Mouse (Mus musculus) C2C12 (cell line): ENCODE measurements around the gene Tbxas1.

Source experiments
- CTCF ChIP-seq: IDR thresholded peaks from one replicate; pipeline ENCODE4 v1.5.1; 2011; ENCODE audit not compliant: control insufficient read depth, insufficient read depth, insufficient read length
- MAX ChIP-seq: IDR thresholded peaks from one replicate; pipeline ENCODE4 v1.6.1; 2011; ENCODE audit warnings: mild to moderate bottlenecking, control low read depth
- MYOG ChIP-seq: IDR thresholded peaks from one replicate; pipeline ENCODE4 v1.6.1; 2011; ENCODE audit not compliant: control insufficient read depth, insufficient read length; ENCODE audit errors: extremely low read depth
- USF1 ChIP-seq: IDR thresholded peaks from one replicate; pipeline ENCODE4 v1.6.1; 2011; ENCODE audit warnings: low read depth, mild to moderate bottlenecking, control low read depth, moderate library complexity

DNA sequence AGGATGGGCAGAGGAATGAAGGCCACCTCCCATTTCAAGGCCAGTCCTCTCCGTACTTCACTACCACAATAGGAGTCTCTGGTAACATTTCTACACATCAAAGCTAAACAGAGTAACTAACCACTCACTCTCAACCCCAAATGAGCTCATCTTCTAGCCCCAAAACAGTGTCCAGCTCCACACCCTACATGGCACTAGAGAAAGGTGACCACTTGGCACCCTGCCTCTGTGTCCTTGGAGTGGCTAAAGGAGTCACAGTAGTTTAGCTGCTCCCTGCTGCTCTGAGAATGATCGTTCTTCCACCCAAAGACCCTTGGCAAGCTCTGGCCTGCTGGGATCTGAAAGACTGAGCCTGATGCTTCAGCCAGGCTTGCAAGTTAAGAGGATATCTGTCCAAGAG, 109.4 kb downstream of the Tbxas1 start:
- TF ChIP-seq CTCF: no peak
- TF ChIP-seq MYOG: no peak
- no peak for TF ChIP-seq MAX
- TF ChIP-seq USF1: no peak
